ENCODE assay signal across 29 mouse cellular contexts in genomic region chr14:62916488-62917034, GRCm38 (mm10).
DNase-seq lines count a peak whose midpoint lies in the region; ATAC-seq lines count a peak whose summit lies in the region.
"Had no signal": no experiment of that assay in that cellular context is flagged by ENCODE, and none has a peak within 500 bp of the region (broad histone marks: within the 10 kb centered on the region; RNA-seq: fewer than 3 reads in every experiment).

No protein-coding gene starts in this region.

- H3K9ac ChIP-seq in heart, embryonic 12.5 days: no peak overlapping the region
- no peak overlapping the region for H3K9ac ChIP-seq in heart, embryonic 15.5 days
- H3K9ac ChIP-seq: hindbrain, embryonic 12.5 days; limb, embryonic 15.5 days; liver, embryonic 13.5 days; midbrain, embryonic 15.5 days; neural tube, embryonic 15.5 days had no signal

- ATAC-seq in heart, embryonic 12.5 days (ENCODE audit: insufficient number of reproducible peaks, low FRiP score): no peak
- peak; percentile 50; the same call in 1 of the 2 replicates for ATAC-seq in heart, embryonic 15.5 days (replicated peaks; ENCODE audit: insufficient number of reproducible peaks, insufficient read depth, low FRiP score, low read depth)
- no peak for ATAC-seq in megakaryocyte progenitor cell, adult 5-6 weeks (replicated peaks; ENCODE audit: poor library complexity)
- ATAC-seq: activated CD4-positive, CD25-positive, alpha-beta regulatory T cell, adult 4 months; forebrain, embryonic 16.5 days; intestine, postnatal 0 days; lung, postnatal 0 days; midbrain, embryonic 15.5 days had no signal

- H3K36me3 ChIP-seq in heart, embryonic 12.5 days: no peaks in the 10 kb centered on the region
- no peaks in the 10 kb centered on the region for H3K36me3 ChIP-seq in heart, embryonic 15.5 days
- H3K36me3 ChIP-seq: hindbrain, embryonic 12.5 days; limb, embryonic 15.5 days; liver, embryonic 13.5 days; midbrain, embryonic 10.5 days; midbrain, embryonic 15.5 days; neural tube, embryonic 15.5 days had no signal

- H3K4me1 ChIP-seq in heart, embryonic 12.5 days (replicated peaks): peaks cover 5% of the 10 kb centered on the region; the same call in 1 of the 2 replicates
- peaks cover 6% of the 10 kb centered on the region; the same call in 1 of the 2 replicates for H3K4me1 ChIP-seq in heart, embryonic 15.5 days (replicated peaks)
- H3K4me1 ChIP-seq: hindbrain, embryonic 12.5 days; limb, embryonic 15.5 days; liver, embryonic 13.5 days; midbrain, embryonic 10.5 days; midbrain, embryonic 15.5 days had no signal

- 62% methylated on average over 10 of the region's 10 CpGs for WGBS in heart, embryonic 12.5 days
- WGBS in heart, embryonic 15.5 days: 58% methylated on average over 10 of the region's 10 CpGs

- no peaks in the 10 kb centered on the region for H3K27me3 ChIP-seq in heart, embryonic 12.5 days (replicated peaks)
- no peaks in the 10 kb centered on the region for H3K27me3 ChIP-seq in heart, embryonic 15.5 days
- H3K27me3 ChIP-seq: CH12.LX; hindbrain, embryonic 12.5 days; limb, embryonic 15.5 days; liver, embryonic 13.5 days; midbrain, embryonic 15.5 days; neural tube, embryonic 15.5 days had no signal

- H3K4me2 ChIP-seq in heart, embryonic 12.5 days: no peak overlapping the region
- H3K4me2 ChIP-seq in heart, embryonic 15.5 days: no peak overlapping the region
- H3K4me2 ChIP-seq: hindbrain, embryonic 12.5 days; limb, embryonic 15.5 days; liver, embryonic 13.5 days; midbrain, embryonic 15.5 days; neural tube, embryonic 15.5 days had no signal

- no peak overlapping the region for H3K27ac ChIP-seq in heart, embryonic 12.5 days (ENCODE audit: poor library complexity, severe bottlenecking)
- no peak overlapping the region for H3K27ac ChIP-seq in heart, embryonic 15.5 days
- H3K27ac ChIP-seq: hindbrain, embryonic 12.5 days; limb, embryonic 15.5 days; liver, embryonic 13.5 days; midbrain, embryonic 10.5 days; midbrain, embryonic 15.5 days; neural tube, embryonic 15.5 days had no signal

- peak; percentile 20 for DNase-seq in gastrocnemius, adult 18-20 months (ENCODE audit: low spot score)
- no peak for DNase-seq in gastrocnemius, postnatal 4 days (ENCODE audit: low spot score in 2 of 2)
- peak; percentile 17 for DNase-seq in heart, adult 8-10 months (ENCODE audit: low spot score)
- peak; percentile 35 for DNase-seq in skeletal muscle tissue, adult 2 months (ENCODE audit: low read depth, low spot score)
- DNase-seq: adrenal gland, adult 8-10 months; cerebellum, adult 2 months; cerebellum, postnatal 14 days; kidney, adult 9 months; kidney, postnatal 10 days; layer of hippocampus, postnatal 36 days; left cerebral cortex, postnatal 4 days; liver, embryonic 13.5 days; lung, adult 18-20 months; lung, postnatal 4 days; thymus, postnatal 14 days had no signal

- H3K4me3 ChIP-seq in heart, embryonic 12.5 days: no peak overlapping the region
- H3K4me3 ChIP-seq in heart, embryonic 15.5 days: no peak overlapping the region
- H3K4me3 ChIP-seq: erythroblast, embryonic 14.5 days; hindbrain, embryonic 12.5 days; limb, embryonic 15.5 days; liver, embryonic 13.5 days; midbrain, embryonic 10.5 days; midbrain, embryonic 15.5 days; neural tube, embryonic 15.5 days had no signal

- H3K9me3 ChIP-seq in heart, embryonic 12.5 days (replicated peaks): no peaks in the 10 kb centered on the region
- H3K9me3 ChIP-seq in heart, embryonic 15.5 days (replicated peaks): no peaks in the 10 kb centered on the region
- H3K9me3 ChIP-seq: hindbrain, embryonic 12.5 days; limb, embryonic 15.5 days; liver, embryonic 13.5 days; midbrain, embryonic 10.5 days; midbrain, embryonic 15.5 days; neural tube, embryonic 15.5 days had no signal

Comparison
In these comparisons a context has a peak if more than half of its experiments do, and no peak if none do; other contexts are left out.
1. DNase-seq: peak in gastrocnemius, adult 18-20 months (single experiment), heart, adult 8-10 months (single experiment) and skeletal muscle tissue, adult 2 months (single experiment); none in gastrocnemius, postnatal 4 days (0 of 2).